Mouse (Mus musculus) forebrain, embryonic 14.5 days (tissue): ENCODE measurements at regions not wholly inside any gene's neighbourhood (a gene's known extent, or its start where the extent isn't known, plus 50 kb on each side); places are given as distances from the start of the nearest gene placed in this dataset.
A peak's percentile ranks its signal among the peaks of the same experiment; 100 is the strongest.

Source experiments
- ATAC-seq: fragments of 200-750 bp; cut with Nextera tagmentation; 2 replicates; pipeline ENCODE4 v1.8.0; 2017; ENCODE audit warnings: mild to moderate bottlenecking, moderate library complexity
- DNase-seq: peaks from one replicate; pipeline ENCODE4 v3.0.0-alpha.2; 2015; ENCODE audit warnings: low spot score
- H3K27ac ChIP-seq: fragments of 300-500 bp; sonication (generic); 2 replicates; pipeline ENCODE4 v1.5.1; 2014; ENCODE audit warnings: low read depth, mild to moderate bottlenecking, control low read depth, low read length, moderate library complexity
- H3K27me3 ChIP-seq: fragments of 300-500 bp; sonication (generic); replicated peaks from 2 replicates; pipeline ENCODE4 v1.6.1; 2014; ENCODE audit warnings: low read length, control low read depth, mixed read lengths; ENCODE audit not compliant: control insufficient read depth, insufficient read depth
- H3K36me3 ChIP-seq: fragments of 300-500 bp; sonication (generic); 2 replicates; pipeline ENCODE4 v1.6.1; 2014; ENCODE audit warnings: low read length, control low read depth; ENCODE audit not compliant: control insufficient read depth, insufficient read depth
- H3K4me1 ChIP-seq: fragments of 300-500 bp; sonication (generic); 2 replicates; pipeline ENCODE4 v1.6.1; 2014; ENCODE audit warnings: antibody characterized with exemption, low read length, control low read depth; ENCODE audit not compliant: control insufficient read depth, insufficient read depth
- H3K4me2 ChIP-seq: fragments of 300-500 bp; sonication (generic); 2 replicates; pipeline ENCODE4 v1.6.1; 2014; ENCODE audit warnings: mild to moderate bottlenecking, control low read depth, low read length
- H3K4me3 ChIP-seq: fragments of 300-500 bp; sonication (generic); 2 replicates; pipeline ENCODE4 v1.5.1; 2014; ENCODE audit warnings: low read depth, low read length, control low read depth
- H3K9ac ChIP-seq: fragments of 300-500 bp; sonication (generic); 2 replicates; pipeline ENCODE4 v1.6.1; 2014; ENCODE audit warnings: mild to moderate bottlenecking, low read length, control low read depth, moderate library complexity
- H3K9me3 ChIP-seq: fragments of 300-500 bp; sonication (generic); replicated peaks from 2 replicates; pipeline ENCODE4 v1.6.1; 2016; ENCODE audit warnings: low read length, control low read depth, mixed read lengths; ENCODE audit not compliant: control insufficient read depth
- WGBS: fragments of 180-500 bp; shearing (Covaris S2); extraction: QIAGEN DNeasy Blood & Tissue Kit; methylation state at CpG from one replicate; pipeline ENCODE4 v1.1.7; 2014; 5-methylcytosine and 5-hydroxymethylcytosine counted together

DNA sequence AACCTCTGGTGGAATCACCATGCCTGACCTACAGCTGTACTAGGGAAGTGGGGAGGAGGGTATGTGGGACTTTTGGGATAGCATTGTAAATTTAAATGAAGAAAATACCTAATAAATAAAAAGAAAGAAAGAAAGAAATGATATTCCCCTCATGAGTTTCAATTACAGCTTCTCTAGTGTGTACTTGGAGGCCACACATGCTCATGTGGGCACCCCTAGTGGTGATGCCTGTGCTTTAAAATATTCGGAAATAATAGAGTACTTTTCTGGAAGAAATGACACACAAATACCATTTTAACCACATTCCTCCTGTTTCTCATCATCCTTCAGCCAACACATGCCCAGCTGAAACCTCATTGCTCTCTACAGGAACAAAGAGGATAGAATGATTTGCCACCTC lies 1034.4 kb downstream of the Tlr4 start:
- H3K4me2 ChIP-seq = no peak overlapping the region
- no peaks in the 10 kb centered on the region for H3K9me3 ChIP-seq
- DNase-seq = no peak
- H3K36me3 ChIP-seq = no peaks in the 10 kb centered on the region
- 81% methylated on average over 1 of the region's 1 CpGs for WGBS
- H3K27me3 ChIP-seq = no peaks in the 10 kb centered on the region
- no peaks in the 10 kb centered on the region for H3K4me1 ChIP-seq
- no peak overlapping the region for H3K4me3 ChIP-seq
- no peak for ATAC-seq
- no peak overlapping the region for H3K9ac ChIP-seq
- H3K27ac ChIP-seq = no peak overlapping the region

DNA sequence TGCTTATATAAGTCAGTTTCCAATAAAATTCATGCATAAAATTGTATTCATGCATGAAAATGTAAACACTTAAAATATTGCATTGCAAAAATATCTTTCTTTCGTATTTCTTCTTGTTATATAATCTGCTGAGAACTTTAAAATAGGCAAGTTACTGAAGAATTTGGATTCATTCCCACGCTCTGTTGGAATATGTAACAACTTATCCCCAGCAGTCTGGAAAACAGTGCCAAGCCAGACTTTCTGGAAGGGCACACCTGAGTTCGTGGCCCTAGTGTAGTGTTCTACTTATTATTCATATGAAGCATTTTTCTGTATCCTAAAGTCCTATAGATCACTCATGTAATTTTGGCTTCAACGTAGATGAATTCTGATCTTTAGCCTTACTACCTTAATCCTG lies 1025.6 kb downstream of the Tlr4 start:
- ATAC-seq = no peak
- Histone ChIP-seq H3K9ac (no peak overlapping the region), H3K36me3 (no peaks in the 10 kb centered on the region), H3K27ac (no peak overlapping the region), H3K4me2 (no peak overlapping the region), H3K4me3 (no peak overlapping the region), H3K9me3 (no peaks in the 10 kb centered on the region), H3K4me1 (no peaks in the 10 kb centered on the region), H3K27me3 (no peaks in the 10 kb centered on the region)
- no peak for DNase-seq
- 89% methylated on average over 4 of the region's 4 CpGs for WGBS

DNA sequence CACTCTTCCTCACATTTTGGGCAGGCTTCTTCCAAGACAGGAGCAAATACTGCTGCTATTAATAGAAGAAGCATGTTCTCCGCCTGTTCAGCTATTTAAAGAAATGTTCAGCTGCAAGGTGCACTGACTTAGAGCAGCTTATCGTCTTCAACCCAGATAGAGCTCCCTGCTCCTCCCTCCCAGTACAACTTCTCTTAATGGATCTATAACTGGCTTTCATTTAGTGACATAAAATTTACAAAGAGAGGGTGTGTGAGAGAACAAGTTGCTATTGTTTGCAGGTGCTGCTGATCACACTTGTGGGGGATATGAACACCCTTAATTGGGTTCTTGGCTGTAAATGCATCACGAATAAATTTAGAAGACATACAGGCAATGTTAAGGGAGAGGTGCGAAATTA lies 1006.0 kb downstream of the Tlr4 start:
- Histone ChIP-seq H3K36me3 (no peaks in the 10 kb centered on the region), H3K4me1 (no peaks in the 10 kb centered on the region), H3K4me2 (no peak overlapping the region), H3K9ac (no peak overlapping the region), H3K27me3 (no peaks in the 10 kb centered on the region), H3K27ac (no peak overlapping the region), H3K9me3 (no peaks in the 10 kb centered on the region), H3K4me3 (no peak overlapping the region)
- WGBS = 53% methylated on average over 4 of the region's 4 CpGs
- DNase-seq (no peak), ATAC-seq (no peak)

DNA sequence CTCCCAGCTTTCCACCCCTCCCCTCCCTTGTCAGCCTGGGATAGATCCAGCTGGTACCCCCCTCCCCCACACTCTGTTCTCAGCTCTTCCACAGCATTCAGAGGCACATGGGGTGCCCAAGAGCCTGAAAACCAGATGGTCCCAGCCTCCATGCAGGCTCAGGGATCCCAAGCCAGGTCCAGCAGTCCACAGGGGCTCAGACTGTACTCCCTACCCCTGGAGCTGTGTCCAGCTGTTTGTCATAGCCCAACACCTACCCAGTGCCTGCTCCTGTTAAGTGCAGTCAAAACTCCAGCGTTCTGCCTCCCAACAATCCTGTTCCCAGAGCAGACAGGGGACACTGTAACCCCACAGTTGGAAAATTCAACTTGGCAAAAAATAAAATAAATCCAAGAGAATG lies 998.1 kb downstream of the Tlr4 start:
- Histone ChIP-seq H3K4me2 (no peak overlapping the region), H3K4me1 (no peaks in the 10 kb centered on the region), H3K27ac (no peak overlapping the region), H3K9me3 (no peaks in the 10 kb centered on the region), H3K27me3 (no peaks in the 10 kb centered on the region), H3K4me3 (no peak overlapping the region), H3K9ac (no peak overlapping the region), H3K36me3 (no peaks in the 10 kb centered on the region)
- no peak for ATAC-seq
- 54% methylated on average over 1 of the region's 1 CpGs for WGBS
- DNase-seq = no peak

DNA sequence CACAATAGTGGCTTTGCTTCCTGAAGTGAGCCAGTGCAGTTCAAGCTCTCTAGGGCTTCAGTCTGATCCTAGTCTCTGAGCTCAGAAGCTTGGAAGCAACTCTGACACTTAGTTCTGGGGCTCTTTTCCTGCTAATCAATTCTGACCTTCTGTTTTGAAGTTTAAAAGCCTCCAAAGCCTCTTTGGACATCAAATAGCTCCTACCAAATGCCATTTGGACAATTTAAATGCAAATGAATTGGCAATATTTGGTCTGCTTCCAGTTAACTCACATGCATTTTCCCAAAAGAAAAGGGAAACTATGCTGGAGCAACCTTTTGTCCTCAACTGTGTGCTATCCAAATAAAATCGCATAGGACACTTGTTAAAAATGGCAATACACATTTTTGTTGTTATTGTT lies 968.7 kb downstream of the Tlr4 start:
- Histone ChIP-seq H3K9me3 (no peaks in the 10 kb centered on the region), H3K9ac (no peak overlapping the region), H3K4me1 (no peaks in the 10 kb centered on the region), H3K4me3 (no peak overlapping the region), H3K27ac (no peak overlapping the region), H3K27me3 (no peaks in the 10 kb centered on the region), H3K4me2 (no peak overlapping the region), H3K36me3 (no peaks in the 10 kb centered on the region)
- 16% methylated on average over 1 of the region's 1 CpGs for WGBS
- ATAC-seq (peak; percentile 20; the same call in 1 of the 2 replicates), DNase-seq (peak; percentile 52)
